Mouse (Mus musculus) mouse trophoblast stem cell (cell line): ENCODE data around the gene Sclt1.

ENCODE experiments used
- in situ Hi-C, 2 experiments: fragments of 300-500 bp; cut with MseI, MboI; formaldehyde crosslinking; loops; 2 replicates in 1 of 2; 3 replicates in 1 of 2; pipeline ENCODE4 v1.15.1; 2025

Gene Sclt1

DNA sequence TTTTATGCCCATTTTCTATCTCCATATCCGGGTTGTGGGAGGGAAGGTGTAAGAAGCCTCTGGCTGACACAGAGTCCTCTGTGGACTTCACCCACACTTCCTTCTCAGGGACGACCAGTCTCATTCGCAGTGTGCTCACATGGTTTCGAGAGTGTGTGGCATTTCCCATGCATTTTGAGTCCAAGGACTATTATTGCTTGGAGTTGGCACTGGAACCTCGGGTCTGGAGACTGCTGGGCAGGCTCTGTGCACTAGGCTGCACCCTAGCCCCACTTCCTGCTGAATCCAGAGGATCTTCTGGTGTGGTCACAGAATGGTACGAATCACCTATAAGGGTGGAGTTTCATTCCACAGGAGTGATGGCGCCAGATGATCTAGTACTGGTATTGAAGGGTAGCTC is 155.4 kb downstream of the Sclt1 start:
- in situ Hi-C loops = no loop called here

DNA sequence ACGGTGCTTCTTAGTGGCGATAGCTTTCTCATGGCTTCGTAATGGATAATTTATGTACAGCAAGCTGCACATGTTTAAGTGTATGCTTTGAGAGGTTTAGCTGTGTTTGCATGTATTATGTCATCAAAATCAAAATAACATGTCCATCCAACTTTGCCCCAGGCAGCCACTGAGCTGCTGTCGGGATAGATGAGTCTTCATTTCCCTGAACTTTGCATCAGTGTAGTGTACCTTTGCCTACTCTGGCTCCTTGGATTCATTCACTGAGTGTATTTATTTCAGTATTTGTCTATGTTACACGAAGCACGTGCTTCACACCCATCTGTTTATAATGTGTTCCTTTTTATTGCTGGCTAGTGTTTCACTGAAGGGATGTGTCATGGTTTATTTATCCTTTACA is 156.0 kb downstream of the Sclt1 start:
- in situ Hi-C loops = no loop called here

DNA sequence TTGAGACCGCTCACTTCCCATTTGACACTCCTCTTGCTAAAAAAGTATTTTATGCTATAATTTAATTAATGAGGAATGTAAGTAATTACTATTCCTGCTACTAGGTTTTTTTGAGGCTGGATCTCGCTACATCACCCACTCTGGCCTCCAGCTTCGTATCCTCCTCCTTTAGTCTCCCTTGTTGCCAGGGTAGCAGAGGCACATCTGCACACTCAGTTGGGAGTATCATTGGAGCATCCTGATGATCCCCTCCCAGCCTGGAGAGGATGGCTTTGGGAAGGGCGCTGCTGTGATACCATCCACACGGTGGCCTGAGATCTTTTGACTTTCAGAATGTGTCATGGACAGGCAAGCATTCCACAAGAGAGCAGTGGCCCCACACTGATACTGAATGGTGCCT is 156.8 kb downstream of the Sclt1 start:
- in situ Hi-C loops = no loop called here

DNA sequence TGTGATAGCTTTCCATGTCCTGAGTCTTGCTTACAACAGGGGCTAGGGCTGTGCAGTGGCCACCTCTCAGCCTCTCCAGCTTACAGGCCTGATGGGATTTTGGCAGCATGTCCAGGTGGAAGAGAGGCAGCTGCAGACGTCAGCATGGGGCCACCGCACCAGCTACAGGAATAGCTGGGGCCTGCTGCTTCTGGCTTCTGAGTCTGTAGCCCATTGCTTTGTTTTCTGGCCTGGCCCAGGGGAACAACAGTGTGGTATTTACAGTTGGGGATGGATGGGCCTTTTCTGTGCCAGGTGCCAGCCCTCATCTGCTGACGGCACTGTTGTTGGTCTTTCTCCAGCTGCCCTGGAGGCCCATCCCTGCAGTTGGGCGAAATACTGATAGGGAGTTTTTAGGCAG is 158.7 kb downstream of the Sclt1 start:
- in situ Hi-C loops = no loop called here

DNA sequence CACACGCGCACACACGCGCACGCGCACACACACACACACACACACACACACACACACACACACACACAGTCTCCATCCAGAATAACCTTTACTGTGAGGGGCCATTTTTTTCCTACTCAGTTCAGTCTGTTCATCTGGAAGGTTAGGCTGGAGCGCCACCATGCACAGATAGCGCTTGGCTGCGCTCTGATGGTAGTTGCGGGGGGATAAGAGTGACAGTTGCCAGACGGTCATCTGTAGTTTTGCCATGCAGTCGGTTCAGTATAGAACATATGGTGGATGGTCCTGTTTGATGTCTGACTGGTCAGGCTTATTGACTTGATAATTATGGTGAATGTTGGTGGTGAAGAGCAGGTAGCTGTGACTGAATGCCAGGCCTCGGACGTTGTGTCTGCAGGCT is 159.2 kb downstream of the Sclt1 start:
- in situ Hi-C loops = no loop called here

DNA sequence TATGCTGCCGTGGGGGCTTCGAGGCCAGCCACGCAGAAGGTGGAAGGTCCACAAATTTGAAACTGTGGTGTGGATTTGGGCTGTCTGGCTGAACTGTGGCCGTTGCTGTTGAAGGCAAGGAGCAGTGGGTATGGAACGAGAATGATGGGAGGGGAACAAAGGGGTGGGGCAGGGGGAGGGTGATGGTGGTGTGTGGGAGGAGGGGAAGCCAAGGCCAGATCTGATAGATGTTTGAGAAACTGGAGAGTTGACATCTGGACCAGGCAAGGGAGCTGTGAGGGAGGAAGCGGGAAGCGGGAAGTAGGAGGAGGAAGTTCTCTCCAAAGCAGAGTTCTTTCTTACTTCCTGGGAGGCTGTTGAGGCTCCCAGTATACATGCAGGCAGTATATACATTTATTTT is 160.1 kb downstream of the Sclt1 start:
- in situ Hi-C loops = no loop called here

DNA sequence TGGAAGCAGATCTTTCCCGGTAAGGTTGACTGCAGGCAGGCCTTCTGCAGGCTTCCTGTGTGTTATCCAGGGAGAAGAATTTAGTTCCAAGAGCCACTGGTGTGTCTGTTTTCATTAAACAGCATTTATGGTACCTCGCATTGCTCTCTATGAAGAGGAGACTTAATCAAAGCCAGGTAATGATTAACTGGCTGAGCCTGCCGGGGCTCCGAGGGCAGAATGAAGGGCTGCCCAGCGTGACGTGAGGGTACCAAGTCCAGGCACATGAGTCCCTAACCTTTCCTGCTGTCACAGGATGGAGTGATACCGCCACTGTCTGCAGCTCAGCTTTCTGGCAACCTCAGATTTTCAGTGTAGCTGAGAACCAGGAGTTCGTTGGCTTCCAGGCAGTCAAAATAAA is 160.9 kb downstream of the Sclt1 start:
- in situ Hi-C loops = no loop called here

DNA sequence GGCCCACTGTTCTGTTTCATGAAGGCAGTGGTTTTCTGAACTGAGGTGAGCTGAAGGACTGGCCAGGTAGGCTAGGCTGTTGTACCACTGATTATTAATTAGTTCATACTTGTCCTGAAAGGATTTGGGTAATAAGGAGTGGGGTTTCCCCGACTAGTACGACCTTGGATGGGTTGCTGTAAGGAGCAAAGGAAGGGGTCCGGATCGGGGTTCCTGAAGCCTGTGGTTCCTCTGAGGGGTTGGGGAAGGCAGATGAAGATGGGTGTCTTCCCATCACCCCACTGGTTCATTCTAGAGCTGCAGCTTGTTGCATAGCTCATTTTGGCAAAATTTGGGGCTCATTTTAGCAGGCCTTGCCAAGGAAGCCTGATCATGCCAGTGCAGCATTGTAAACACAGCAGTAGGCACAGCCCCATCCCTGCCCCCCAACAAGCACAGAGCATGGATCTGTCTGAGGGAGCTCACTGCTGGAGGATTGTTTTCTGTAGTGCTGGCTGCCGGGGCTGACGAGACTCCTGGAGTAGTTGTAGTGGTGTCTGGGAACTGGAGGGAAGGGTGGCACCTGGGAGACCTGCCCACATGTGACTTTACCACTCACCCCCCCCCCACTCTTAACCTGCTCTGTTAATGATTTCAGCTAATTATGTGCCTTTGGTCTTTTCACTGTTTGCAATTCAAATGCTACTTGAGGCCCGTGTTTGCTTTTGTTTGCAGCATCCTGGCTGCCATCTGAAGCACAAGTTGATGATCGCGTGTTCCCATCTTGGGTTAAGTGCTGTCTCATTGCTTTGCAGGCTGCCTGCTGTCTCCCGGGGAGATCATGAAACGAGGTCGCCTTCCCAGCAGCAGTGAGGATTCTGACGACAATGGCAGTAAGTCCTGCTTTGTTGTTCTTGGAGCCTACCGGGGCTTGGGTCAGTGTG is 161.7 kb downstream of the Sclt1 start:
- in situ Hi-C loops = no loop called here

DNA sequence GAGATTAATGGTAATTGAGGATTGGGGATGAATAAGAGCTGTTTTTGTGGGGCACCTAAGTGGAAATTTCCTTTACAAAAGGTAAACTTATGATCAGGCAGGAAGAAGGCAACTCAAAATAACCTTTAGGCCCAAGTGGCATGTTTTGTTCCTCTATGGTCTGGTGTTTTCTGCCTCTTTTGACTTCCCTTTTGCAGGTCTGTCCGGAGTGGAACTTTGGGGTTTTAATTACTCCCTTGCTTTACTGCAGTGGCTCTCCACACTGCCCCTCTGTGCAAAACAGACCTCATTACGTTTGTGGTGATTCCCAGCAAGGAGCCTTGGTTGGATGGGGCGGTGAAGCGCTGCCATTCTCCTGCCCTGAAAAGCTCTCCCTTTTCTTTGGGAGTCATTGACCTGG is 162.4 kb downstream of the Sclt1 start:
- in situ Hi-C loops = no loop called here

DNA sequence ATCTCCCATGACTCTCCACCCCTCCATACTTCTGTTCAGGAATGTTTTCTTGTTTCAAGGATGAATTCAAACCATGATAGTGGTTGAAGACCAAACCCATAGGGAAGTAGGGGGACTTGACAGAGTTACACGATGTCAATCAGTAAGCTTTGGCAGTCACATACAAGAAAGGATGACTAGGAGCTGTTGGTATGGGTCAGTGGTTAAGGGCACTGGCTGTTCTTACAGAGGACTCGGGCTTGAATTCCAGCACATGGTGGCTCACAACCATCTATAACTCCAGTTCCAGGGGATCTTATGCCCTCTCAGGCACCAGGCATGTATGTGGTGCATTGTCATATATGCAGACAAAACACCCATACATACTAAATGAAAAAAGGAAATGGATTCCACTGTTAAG is 165.1 kb downstream of the Sclt1 start:
- in situ Hi-C loops = no loop called here
